Mouse (Mus musculus): ENCODE data around the gene Esp6.
"Not testable (repeated sequence)": the region's sequence is repeated elsewhere in the genome, so short reads cannot be mapped to it uniquely, and the experiment has no call there.

Esp6 gene

GRCm38 (mm10) chr17:40561207-40561606, at the start of gene Esp6:
Esp6 (plus strand) TSS chr17:40561507.
- DNase-seq (ENCODE audit: low spot score in 2 of 2): no peak

- no peak for DNase-seq (ENCODE audit: low spot score in 2 of 2)
Observed at GRCm38 (mm10) chr17:40519818-40520217, 41.5 kb upstream of the Esp6 start, which contains the start of gene Esp8. Esp8 (plus strand) TSS chr17:40520022.

GRCm38 (mm10) chr17:40529813-40530212, 31.5 kb upstream of the Esp6 start:
- no peak for DNase-seq (ENCODE audit: low spot score in 2 of 2)

GRCm38 (mm10) chr17:40531147-40531546, 30.2 kb upstream of the Esp6 start:
- no peak for DNase-seq (ENCODE audit: low spot score in 2 of 2)

- DNase-seq (ENCODE audit: low spot score in 2 of 2): not testable (repeated sequence)
Observed at GRCm38 (mm10) chr17:40547005-40547404, 14.3 kb upstream of the Esp6 start.

- DNase-seq (ENCODE audit: low spot score in 2 of 2): no peak
Observed at GRCm38 (mm10) chr17:40553470-40553869, 7.8 kb upstream of the Esp6 start.

- DNase-seq (ENCODE audit: low spot score in 2 of 2): not testable (repeated sequence)
Observed at GRCm38 (mm10) chr17:40583906-40584305, 22.6 kb downstream of the Esp6 start.

GRCm38 (mm10) chr17:40591297-40591696, 30.0 kb downstream of the Esp6 start:
- no peak for DNase-seq (ENCODE audit: low spot score in 2 of 2)

GRCm38 (mm10) chr17:40598294-40598693, 37.0 kb downstream of the Esp6 start, which contains the start of gene Esp4:
Esp4 (plus strand) TSS chr17:40598594.
- no peak for DNase-seq (ENCODE audit: low spot score in 2 of 2)
